Mouse (Mus musculus) urinary bladder, postnatal 25 days (tissue): ENCODE measurements around the gene Map7.

Experiments used
- DNase-seq: peaks from one replicate; pipeline ENCODE4 v3.0.0; 2022; ENCODE audit warnings: low spot score

Map7 gene

DNA sequence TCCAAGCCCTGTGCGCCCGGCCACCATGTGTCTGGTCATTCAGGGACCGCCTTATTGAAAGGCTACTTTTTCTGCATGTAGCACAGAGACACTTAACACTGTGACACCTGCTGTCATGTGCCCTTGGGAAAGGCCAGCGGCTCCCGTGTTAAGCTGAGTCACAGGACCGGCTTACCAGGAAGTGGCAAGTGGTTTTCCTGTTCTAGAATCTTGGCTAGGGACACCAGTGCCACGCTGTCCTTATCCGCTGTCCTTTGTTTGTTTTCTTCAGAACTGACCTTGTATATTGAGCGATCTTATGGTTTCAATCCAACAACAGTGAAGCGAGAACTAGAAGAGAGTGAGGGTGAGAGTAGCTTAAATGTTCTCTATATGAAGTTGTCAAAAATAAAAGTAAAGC lies 85.2 kb downstream of the Map7 start:
- DNase-seq, result no peak

DNA sequence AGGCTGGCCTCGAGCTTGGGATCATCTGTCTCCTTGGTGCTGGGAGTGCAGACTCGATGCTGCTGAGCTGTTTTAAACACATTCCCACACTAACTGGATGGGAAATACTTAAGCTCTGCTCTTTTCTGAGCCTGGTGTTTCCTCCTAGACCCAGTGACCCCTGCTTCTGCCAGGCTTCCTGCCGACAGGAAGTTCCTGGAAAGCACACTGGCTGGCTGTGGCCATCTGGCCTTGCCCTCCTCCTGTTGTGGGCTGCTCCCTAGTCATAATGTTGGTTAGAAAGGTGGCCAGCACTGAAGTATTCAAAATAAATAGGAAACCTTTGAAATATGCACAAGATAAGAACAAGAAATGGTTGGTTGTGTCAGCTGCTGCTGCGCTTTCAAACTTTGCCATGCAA lies 86.2 kb downstream of the Map7 start:
- no peak for DNase-seq

DNA sequence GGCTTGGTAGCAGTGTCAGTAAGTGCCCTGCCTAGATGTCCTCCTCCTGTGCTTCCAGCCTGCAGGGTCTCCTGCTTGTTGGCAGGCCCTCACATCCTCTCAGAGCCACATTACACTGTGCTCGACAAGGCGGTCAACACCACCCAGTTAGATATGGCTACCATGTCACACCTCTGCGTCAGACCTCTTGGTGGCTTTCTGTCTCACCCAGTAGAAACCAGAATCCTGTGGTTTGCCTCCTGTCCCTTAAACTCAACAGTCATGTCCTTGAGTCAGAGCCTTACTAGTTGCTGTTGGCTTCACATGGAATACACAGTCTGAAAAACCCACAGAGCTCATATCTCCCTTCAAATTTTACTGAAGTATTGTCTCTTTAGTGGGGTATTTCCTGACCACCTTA lies 87.4 kb downstream of the Map7 start:
- no peak for DNase-seq

DNA sequence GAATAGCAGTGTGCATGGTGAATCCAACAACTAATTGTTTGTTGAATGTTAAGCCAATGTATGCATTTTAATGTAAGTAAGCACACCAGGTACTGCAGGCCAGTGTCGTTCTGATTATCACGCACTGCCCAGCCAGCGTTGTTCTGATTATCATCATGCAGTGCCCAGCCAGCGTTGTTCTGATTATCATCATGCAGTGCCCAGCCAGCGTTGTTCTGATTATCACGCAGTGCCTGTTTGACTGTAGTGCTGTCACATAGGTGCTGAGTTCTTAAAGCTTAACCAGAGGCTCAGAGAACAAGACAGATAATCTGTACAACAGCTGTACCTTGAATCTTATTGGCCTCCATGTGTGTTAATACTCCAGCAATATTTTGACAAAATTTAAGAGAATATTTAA lies 88.0 kb downstream of the Map7 start:
- DNase-seq, result no peak

- DNase-seq, result no peak
Measured at GRCm38 (mm10) chr10:20238281-20238680, 90.0 kb downstream of the Map7 start.

DNA sequence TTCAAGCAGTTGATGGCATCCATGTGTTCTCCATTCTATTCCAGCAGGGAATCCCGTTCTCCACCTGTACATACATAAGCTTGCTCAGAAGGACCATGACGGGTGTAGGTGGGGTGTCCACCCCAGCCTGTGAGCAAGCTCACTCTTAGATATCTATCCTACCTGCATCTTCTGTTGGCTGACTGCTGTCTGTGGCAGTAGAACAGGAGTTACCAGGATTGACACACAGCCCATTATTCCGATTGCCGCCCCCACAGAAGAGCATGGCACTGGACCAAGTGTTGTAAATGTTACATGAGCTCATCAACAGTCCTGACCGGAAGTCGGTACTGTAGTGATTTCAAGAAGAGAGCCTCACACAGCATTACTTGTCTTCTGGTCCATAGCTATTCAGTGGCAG lies 92.6 kb downstream of the Map7 start:
- no peak for DNase-seq

DNA sequence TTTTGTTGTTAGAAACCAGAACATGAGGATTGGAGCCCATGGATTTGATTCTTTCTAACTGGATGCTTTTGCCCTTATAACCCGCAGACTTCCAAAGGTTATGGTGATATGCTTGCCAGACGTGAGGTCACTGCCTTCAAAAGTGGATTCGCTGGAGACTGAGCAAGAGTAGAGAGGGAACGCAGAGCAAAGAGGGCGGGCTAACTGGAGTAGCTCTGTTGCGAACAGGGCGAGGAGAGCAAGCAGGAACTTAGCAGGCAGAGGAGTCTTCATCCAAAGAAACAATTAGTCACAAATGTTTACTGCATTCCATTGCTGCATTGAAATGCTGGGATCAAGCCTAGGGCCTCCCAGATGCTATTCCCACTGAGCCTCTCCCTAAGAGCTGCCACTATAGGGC lies 95.0 kb downstream of the Map7 start:
- no peak for DNase-seq

GRCm38 (mm10) chr10:20245082-20245481 lies 96.8 kb downstream of the Map7 start:
- no peak for DNase-seq

DNA sequence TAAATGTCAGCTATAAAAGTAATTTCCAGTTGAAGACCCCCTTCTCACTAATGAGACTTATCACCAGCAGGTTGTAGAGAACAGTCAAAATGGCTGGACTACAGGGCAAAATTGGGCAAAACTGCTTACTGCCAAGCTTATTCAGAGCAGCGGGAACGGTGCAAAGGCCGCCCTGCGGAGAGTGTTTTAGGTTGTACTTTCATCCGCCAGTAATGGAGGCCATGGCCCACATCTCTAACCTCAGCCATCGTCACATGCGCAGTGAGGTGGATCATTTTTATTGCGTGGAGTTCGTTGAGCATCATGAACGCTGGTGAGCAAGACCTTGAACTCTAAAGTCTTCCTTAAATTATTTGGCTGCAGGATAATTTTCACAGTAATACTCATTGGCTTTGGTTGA lies 100.8 kb downstream of the Map7 start:
- DNase-seq, result no peak

- DNase-seq, result no peak
Measured at GRCm38 (mm10) chr10:20255579-20255978, 107.3 kb downstream of the Map7 start.

GRCm38 (mm10) chr10:20257054-20257643 lies 108.9 kb downstream of the Map7 start:
- no peak for DNase-seq

DNA sequence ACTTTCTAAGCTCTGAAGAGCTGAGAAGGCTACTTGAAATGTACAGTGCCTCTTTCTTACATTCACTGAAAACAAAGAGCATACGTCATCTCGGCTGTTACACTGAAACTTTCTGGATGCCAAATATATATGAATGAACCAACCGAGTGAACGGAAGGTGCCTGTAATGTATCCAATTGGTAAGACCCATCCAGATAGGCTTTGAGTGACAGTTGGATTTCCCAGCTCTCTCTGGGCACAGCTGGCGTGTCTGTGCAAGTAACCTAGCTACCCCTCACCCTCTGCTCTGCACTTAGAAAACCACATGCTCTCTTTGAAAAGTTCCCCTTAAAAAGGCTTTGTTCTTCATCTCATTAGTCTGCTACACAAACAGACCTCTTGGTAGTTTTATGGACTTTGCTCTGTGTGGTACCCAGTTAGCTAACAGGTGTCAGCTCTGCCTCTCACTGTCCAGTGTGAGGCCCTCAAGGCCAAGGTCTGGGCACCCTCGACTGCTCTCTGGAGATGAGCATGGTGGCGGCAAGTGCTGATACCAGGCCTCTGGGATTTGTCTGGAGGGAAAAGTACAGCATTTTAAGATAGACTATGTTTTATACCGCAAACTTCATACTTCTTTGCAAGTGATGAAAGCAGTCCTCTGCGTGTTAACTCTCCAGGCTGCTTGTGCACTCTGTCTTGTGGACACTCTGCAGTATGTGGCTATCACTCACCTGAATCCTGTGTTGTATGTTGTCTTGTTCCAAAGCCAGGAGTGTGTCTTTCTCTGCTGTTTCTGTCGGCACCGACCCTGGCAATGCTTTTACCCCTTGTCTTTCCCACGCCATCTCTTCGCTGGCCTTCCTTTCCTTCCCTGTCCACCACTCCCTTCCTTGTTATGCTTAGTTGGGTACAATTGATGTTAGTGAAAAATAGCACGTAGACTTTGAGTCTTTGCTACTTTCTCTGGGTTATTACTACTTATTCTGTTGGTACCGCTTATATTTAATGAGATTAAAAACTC lies 109.8 kb downstream of the Map7 start:
- DNase-seq, result no peak

- DNase-seq, result no peak
Measured at GRCm38 (mm10) chr10:20259476-20259875, 111.2 kb downstream of the Map7 start.

- DNase-seq, result no peak
Measured at GRCm38 (mm10) chr10:20262896-20263295, 114.6 kb downstream of the Map7 start.

GRCm38 (mm10) chr10:20264479-20264878 lies 116.2 kb downstream of the Map7 start:
- DNase-seq, result no peak

DNA sequence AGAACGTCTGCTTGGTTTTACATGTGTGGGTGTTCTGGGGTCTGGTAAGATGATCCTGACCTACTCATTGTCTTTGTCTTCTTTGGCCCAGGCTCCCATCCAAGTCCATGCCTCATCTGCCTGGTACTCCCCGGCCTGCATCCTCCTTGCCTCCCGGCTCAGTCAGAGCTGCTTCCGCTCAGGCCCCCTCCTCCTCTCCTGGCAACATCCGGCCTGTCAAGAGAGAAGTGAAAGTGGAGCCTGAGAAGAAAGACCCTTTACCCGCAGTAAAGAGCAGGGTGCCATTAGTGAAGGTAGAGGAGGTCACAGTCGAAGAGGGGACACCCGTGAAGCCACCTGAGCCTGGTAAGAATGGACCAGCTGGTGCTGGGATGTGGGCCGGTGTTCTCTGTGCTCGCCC lies 118.8 kb downstream of the Map7 start:
- DNase-seq, result no peak

DNA sequence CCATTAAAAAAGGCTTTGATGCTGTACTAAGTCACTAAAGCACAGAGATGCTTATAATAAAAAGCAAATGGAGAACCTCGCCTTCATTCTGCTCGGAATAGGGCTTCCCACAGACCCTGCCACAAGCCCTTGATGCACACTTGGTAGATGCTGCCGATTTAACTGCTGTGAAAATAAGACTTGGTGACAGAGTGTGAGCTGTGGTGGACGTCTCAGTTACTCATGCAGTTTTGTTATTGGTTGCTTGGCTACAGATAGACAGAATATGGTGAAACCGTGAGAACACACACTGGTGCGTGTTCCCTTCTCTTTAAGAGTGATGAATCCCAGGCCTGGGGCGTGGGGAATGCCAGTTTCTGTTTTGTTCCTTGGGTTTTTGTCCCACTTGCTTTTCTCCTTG lies 120.7 kb downstream of the Map7 start:
- no peak for DNase-seq

DNA sequence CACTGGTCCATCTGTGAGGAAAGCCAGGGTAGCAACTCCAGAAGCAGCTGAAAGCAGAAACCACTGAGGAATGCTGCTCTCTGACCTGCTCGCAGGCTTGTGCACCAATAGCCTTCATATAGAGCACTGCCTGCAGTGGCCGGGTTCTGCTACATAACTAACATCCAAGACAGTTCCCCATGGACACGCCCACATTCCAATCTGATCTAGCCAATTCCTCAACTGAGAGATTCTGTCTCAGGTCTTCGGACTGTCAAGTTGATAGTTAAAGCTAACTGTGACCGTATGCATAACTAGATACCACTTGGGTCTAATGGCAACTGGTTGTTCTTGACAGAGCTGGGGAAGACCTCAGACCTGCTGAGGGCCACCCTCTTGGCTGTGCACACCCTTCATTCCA lies 124.1 kb downstream of the Map7 start:
- DNase-seq, result no peak

- DNase-seq, result no peak
Measured at GRCm38 (mm10) chr10:20273278-20273677, 125.0 kb downstream of the Map7 start.

- no peak for DNase-seq
Measured at GRCm38 (mm10) chr10:20274022-20274421, 125.8 kb downstream of the Map7 start.

GRCm38 (mm10) chr10:20281456-20281855 lies 133.2 kb downstream of the Map7 start:
- DNase-seq, result no peak

DNA sequence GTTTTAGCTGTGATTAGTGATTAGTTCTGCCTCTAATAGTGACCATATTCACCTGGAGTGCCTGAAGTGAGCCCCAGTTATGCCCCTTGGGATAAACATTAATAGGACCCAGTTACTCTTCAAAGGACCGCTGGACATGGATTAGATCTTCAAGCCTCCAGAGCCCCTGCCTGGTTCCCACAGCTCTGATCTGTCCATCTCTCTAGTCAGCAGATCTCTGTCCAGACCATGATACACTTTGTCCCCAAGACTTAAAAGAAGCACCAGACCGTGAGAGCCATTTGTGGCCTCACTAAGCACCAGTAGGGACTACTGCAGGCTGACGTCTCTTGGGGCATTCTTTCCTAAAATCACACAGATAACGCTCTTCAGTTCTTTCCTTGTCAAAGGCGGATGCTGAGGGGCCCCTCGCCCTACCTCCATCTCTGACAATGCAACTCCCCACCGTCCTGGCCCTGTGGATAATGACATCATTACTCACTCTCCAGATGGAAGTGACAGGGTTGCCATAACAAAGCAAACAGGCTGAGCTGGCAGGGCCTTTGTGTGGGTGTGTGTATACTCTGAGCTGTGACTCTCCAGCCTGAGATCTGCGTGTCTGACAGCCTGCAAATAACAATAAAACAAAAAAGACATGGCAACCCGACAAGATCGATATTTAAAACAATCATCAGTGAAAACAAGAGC lies 137.2 kb downstream of the Map7 start:
- DNase-seq, result no peak
